Mouse (Mus musculus) lung, postnatal 4 days (tissue): ENCODE data around the gene Trim47.
"Not testable (repeated sequence)": the region's sequence is repeated elsewhere in the genome, so short reads cannot be mapped to it uniquely, and the experiment has no call there.

Experiments used
- DNase-seq, 2 experiments: peaks; one replicate each; pipeline ENCODE4 v3.0.0; 2021

Trim47 gene

DNA sequence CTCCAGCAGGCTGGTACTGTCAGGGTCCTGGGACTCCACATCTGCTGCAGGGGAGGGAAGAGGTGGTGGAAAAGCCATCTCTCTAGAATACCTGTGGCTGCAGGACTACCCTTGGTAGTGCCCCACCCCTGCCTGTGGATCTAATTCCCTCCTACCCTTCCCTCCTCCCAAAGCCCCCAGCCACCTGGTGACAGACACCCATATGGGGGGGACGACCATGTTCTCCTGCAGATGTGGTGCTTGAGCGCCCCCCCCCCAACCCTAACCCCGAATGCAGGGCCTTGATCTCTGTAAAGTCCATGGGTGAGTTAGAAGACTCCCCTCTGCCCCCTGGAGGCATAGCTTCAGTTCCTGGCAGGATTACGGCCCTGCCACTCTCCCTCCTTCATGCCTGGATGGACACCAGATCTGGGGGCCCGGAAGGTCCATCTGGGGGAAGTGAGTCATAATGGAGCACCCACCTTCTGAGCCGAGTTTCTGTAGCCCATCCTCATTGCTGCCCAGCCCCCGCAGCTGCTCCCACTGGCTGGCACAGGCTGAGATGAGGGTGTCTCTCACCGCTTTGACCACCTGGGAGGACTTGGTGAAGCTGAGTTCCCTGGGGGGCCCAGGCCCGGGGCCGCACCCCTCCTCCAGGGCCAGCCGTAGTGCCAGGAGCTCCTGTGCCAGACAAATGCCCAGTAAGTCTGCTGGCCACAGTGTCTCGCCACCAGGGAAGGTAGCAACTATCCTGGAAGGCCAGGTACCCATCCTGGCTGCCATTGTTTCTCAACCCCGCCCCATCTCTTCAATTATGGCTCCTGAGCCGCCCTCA lies 19.8 kb downstream of the Trim47 start:
- DNase-seq = no peak

DNA sequence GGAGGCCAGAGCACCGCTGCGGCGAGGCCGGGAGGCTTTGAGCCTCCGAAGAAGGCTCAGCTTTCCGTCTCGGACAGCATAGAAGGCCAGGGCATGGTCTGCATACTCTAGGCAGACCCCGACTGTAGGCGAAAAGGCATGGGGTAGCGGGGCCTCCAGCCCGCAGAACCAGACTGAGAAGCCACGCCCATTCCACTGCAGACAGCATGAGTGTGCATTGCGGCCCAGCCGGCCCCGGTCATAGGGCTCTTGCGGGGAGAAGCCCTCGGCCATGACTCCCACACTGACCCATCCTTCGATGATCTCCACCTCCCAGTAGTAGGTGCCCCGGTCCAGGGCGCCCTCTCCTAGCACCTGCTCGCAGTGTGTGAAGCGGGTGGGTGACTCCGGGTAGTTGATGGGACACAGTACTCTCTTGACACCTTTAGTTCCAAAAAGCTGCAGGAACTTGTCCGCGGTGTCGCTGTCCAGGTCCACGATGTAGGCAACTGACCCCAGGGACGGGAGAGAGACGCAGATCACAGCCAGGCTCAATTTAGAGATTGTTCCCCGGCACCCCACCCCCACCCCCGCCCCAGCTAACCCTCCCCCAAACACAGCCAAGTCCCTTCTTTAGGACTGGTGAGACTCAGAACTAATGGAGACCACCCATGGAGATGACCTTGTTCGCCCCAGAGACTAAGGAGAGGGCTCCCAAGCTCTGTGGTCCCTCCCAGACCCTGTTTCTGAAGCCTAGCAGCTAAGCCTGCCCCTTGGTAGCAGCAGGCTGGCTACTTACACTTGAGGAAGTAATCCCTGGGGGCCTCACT lies 20.7 kb downstream of the Trim47 start:
- DNase-seq = peak in 1 of 2 experiments; percentile 42

- DNase-seq = no peak
Observed at GRCm38 (mm10) chr11:116105065-116105464, 21.9 kb downstream of the Trim47 start.

- DNase-seq = peak; percentile 64 to 80
Observed at GRCm38 (mm10) chr11:116104006-116104646, 22.9 kb downstream of the Trim47 start.

DNA sequence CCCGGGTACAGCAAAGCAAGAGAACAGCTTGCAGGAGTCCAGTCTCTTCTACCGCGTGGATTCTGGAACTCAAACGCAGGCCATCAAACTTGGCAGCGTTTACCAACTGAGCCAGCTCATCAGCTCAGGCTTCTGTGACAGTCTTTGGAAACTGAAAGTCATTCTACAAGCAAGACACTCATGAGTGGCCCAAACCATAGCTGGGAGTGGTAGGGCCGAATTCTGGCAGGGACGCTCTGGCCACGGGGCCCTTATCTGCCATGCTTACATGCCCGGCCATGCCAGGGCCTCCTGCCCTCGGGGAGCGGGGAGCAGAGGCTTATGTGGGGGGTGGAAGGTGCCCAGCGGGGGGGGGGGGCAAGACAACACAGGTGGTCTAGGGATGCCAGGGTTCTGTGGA lies 23.4 kb downstream of the Trim47 start:
- DNase-seq = peak in 1 of 2 experiments; percentile 23

GRCm38 (mm10) chr11:116102472-116102871 lies 24.5 kb downstream of the Trim47 start:
- DNase-seq = no peak

DNA sequence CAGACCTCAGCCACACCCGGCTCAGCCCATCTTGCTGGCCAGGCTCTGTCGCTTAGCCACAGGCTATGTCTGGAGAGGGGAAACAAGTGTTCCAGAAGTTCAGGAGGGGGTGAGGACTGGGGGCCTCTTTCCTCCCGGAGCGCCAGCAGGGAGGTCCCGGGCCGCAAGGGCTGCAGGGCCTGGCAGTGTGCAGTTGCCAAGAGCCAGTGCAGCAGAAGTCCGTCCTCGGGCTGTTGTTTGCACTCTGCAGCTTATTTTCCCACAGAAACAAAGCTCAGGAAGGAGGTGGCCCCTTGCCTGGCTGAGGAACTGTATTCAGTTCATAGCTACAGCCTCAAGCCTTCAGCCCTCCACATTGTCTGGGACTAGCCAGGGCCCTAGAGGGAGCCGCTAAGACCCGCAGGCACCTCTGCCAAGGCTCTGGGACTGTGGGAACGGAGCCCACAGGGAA lies 25.1 kb downstream of the Trim47 start:
- peak; percentile 60 to 80 for DNase-seq

DNA sequence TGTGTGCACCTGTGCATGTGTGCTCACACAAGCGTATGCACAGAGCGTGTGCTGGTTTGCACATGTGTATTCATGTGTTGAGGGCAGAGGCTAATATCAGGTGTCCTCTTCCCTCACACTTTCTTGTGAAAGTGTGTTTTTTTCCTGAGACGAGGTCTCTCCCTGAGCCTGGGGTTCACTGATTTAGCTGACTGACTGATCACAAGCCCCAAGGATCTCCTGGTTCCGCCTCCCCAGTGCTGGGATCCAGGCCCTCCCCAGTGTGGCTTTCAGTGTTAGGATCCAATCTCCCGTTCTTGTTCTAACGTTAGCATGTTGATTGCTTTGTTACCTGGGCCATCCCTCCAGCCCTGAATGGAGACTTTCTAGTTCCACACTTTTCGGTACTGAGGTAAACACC lies 26.2 kb downstream of the Trim47 start:
- DNase-seq = no peak

GRCm38 (mm10) chr11:116100385-116100784 lies 26.6 kb downstream of the Trim47 start:
- peak; percentile 54 to 77 for DNase-seq

DNA sequence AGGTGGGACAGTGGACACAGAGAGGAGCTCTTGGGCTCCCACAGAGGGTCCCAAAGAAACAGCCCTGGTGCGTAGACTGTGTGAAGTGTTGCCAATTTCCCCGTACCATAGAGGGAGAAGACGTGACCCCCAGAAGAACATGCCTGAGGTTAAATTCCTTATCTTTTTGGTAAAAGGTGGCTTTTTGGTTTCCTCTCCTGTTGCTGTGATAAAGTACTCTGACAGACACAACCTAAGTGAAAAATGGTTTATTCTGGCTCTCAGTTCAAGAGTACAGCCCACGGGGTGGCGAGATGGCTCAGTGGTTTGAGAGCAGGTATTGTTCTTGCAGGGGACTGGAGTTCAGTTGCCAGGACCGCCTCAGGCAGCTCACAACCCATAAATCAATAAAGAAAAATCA lies 27.5 kb downstream of the Trim47 start:
- no peak for DNase-seq

- DNase-seq = no peak
Observed at GRCm38 (mm10) chr11:116098711-116099460, 28.1 kb downstream of the Trim47 start.

GRCm38 (mm10) chr11:116096213-116097108 lies 30.5 kb downstream of the Trim47 start:
- peak in 1 of 2 experiments; percentile 43 for DNase-seq

GRCm38 (mm10) chr11:116095573-116095972 lies 31.4 kb downstream of the Trim47 start:
- DNase-seq = peak; percentile 59 to 69

GRCm38 (mm10) chr11:116093771-116094565 lies 33.0 kb downstream of the Trim47 start:
- DNase-seq = no peak

DNA sequence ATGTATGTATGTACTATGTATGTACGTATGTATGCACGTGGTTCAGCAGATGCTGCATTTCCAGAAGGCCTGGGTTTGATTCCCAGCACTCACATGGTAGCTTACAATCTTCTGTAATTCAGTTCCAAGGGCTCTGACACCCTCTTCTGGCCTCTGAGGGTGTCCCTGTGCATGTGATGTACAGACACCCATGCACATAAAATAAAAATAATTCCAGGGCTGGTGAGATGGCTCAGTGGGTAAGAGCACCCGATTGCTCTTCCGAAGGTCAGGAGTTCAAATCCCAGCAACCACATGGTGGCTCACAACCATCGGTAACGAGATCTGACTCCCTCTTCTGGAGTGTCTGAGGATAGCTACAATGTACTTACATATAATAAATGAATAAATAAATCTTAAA lies 34.1 kb downstream of the Trim47 start:
- not testable (repeated sequence) for DNase-seq

DNA sequence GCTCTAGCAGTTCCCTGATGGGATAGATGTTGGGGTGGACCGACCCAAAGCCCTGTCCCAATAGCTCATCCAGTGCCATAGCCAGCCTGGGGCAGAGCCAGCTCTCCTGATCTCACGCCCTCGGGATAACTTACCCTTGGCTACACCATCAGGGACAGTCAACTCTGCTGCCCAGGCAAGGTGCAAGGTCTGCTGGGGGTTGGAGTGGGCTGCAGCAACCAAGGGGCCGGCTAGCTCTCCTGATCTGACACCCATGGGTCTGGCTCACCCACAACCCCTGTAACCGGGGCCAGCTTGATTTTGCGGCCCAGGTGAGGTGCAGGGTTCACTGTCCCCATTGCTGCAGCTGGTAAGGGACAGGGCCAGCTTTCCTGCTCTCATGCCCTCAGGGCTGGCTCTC lies 35.4 kb downstream of the Trim47 start:
- DNase-seq = peak in 1 of 2 experiments; percentile 17

- DNase-seq = no peak
Observed at GRCm38 (mm10) chr11:116089545-116089944, 37.5 kb downstream of the Trim47 start.

GRCm38 (mm10) chr11:116088741-116089394 lies 38.1 kb downstream of the Trim47 start:
- no peak for DNase-seq

DNA sequence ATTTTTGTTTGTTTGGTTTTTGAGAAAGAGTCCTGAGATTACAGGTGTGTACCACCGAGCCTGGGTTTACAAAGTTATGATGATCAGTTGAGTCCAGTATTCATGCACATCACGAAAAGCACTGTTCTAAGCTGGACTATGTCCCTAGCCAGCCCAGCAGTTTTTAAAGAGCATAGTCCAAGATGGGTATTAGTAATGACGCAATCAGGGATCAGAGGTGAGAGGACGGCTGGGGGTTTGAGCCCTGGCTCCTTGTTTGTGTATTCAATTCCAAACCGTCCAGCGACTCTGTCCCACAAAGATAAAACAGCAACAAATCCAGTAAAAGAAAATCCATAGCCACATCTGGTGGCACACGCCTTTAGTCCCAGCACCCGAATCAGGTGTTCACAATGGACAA lies 38.8 kb downstream of the Trim47 start:
- no peak for DNase-seq
